Mouse (Mus musculus) inflammation-experienced regulatory T-cells (primary cell): Measurements from ENCODE around the gene Gm4907. TPM values are rescaled to one million over a fixed set of nuclear protein-coding genes. Genes with fewer than 3 reads are reported as not detected.

Experiments used
- polyA plus RNA-seq, 2 experiments: library from polyadenylated mRNA; unstranded; fragments of 100-300 nt; shearing (Covaris generic); gene quantifications; one replicate each; pipeline ENCODE4 v1.2.1; 2017

Gm4907 gene
- polyA plus RNA-seq, result under 1 TPM in 1 of 2 experiments, not detected in 1; 0.17 TPM

DNA sequence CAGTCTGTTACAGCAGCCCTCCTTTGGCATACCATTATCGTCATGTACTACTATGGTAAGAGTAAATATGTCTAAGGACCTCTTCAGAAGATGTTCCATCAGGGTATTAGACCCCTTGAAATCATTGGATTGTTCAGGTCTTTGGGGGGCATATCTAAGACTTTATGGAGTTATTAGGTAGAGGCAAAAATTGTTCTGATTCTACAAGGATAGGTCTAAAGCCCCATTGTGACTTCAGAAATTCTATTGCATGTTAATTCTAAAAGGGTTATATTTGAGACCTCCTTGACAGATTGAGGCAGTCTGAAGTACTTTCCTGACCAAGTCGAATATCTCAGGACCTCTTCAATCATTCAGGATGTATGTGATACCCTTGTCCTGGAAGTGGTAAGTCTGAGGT is at the start of gene Gm4907:
Gm4907 (plus strand) TSS at position 301 of the 400 bp plus-strand sequence.

Other genes with a start within 250 kb of the Gm4907 start
- 10 to 100 TPM; 37.3 to 44.9 TPM for gene Wdr44, start 189.5 kb upstream of the Gm4907 start, polyA plus RNA-seq
- not detected for gene Gm4985, start 76.4 kb downstream of the Gm4907 start, polyA plus RNA-seq